Mouse (Mus musculus) gastrocnemius, adult 2 months (tissue): Measurements from ENCODE around the gene Rab25. TPM values are rescaled to one million over a fixed set of nuclear protein-coding genes. Genes with fewer than 3 reads are reported as not detected.

Experiments used
- DNase-seq: peaks from one replicate; pipeline ENCODE4 v3.0.0; 2022
- H3K27ac ChIP-seq: fragments of 200-600 bp; 2 replicates; pipeline ENCODE4 v1.8.1; 2022; ENCODE audit warnings: mild to moderate bottlenecking
- H3K4me3 ChIP-seq: fragments of 200-600 bp; 2 replicates; pipeline ENCODE4 v1.8.1; 2022; ENCODE audit warnings: mild to moderate bottlenecking, moderate library complexity
- CTCF ChIP-seq: fragments of 200-600 bp; IDR thresholded peaks from 2 replicates; pipeline ENCODE4 v1.8.1; 2022; ENCODE audit warnings: antibody characterized with exemption, mild to moderate bottlenecking, moderate library complexity
- intact Hi-C: fragments of 180-260 bp; cut with DNase I; formaldehyde crosslinking; loops from one replicate; pipeline ENCODE4 v1.15.1; 2025
- total RNA-seq, 2 experiments: library from RNA; stranded (reverse); gene quantifications; 2 replicates each; pipeline ENCODE4 v1.2.3; 2021

The Rab25 gene
- total RNA-seq, 2 experiments from 2014 or later = not detected

DNA sequence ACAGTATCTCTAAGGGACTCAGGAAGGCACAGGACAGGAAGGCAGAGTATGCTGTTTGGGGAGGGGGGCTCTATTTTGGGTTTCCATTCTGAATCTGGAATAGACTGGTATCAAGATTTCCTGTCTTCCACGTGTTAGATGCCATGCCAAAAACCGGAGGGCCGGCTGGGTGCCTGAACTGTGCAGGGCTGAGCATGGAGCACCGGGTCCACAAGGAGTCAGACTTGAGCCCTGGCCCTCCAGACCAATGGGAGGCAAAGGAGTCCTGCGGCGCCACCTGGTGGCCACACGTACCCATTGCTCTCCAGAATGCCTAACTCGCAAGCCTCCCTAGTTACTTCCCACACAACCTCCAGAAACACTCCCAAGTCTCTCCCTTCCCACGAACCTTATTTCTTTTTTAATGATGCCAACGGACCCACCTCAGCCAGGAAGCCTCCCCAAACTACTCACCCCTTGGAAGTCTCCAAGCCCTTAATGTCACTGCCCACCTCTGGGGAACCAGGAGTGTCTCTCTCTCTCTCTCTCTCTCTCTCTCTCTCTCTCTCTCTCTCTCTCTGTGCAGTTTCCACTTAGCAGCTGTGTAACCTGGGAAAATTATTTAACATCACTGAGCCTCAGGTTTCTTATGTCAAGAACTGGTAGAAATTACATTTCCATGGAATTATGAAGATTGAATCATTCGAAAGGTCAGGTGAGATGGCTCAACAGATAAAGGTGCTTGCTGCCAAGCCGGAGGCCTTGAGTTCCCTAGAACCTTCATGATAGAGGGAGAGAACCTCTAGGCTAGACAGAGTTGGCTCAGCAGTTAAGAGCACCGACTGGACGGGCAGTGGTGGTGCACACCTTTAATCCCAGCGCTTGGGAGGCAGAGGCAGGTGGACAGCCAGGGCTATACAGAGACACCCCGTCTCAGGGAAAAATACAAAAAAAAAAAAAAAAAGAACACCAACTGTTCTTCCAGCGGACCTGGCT is 21.7 kb downstream of the Rab25 start:
- no peak overlapping the region for H3K4me3 ChIP-seq
- DNase-seq = peak; percentile 92
- peak overlapping the region; percentile 56 for H3K27ac ChIP-seq
- TF ChIP-seq CTCF = no peak
- intact Hi-C loops = loop anchor here (1.0 to 5.0 kb wide), 2 partner anchors 42 to 119 kb away; no protein-coding TSS in a partner anchor

DNA sequence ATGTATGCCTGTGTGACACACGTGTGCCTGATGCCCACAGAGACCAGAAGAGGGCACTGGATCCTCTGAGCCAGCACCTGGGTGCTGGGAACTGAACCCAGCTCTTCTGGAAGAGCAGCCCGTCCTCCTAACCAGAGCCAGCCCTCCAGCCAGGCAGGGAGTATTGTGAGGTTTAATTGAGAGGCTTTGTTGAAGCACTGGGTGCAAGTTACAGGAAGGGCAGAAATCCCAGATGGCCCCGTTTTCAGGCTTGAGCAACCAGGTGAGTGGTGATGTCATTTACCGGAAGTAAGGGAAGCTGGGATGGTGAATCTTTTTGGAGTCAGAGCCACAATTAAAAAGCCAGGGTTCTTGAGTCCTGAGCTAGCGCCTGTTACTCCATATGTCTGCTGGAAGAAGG is 23.1 kb downstream of the Rab25 start:
- TF ChIP-seq CTCF = no peak
- DNase-seq = no peak
- H3K4me3 ChIP-seq = no peak overlapping the region
- intact Hi-C loops = loop anchor here (5.0 kb wide), 1 partner anchor 118 kb away; no protein-coding TSS in a partner anchor
- H3K27ac ChIP-seq = no peak overlapping the region

DNA sequence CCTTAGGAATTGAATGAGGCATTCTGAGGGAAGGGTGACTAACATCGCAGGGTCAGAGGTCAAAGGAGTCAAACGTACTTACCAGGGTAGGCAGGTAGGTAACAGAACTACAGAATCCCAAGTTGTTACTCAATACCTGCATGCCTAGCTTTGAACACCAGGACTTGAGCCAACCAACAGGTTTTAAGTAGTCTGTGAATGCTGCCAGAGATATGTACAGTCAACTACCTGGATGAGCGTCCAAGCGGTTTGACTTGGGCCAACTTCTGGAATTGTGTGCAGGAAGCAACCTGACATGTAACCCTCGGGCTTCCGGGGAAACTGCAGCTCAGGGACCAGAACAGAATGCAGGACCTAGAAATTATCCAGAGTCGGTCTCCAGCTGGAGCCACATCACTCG is 25.1 kb downstream of the Rab25 start:
- Histone ChIP-seq H3K27ac (no peak overlapping the region), H3K4me3 (no peak overlapping the region)
- intact Hi-C loops = no loop called here
- no peak for TF ChIP-seq CTCF
- DNase-seq = no peak

- no peak for TF ChIP-seq CTCF
- H3K27ac ChIP-seq = 0 out of 2 replicates have a peak overlapping the region, but pooled peaks have one; percentile 6
- no peak overlapping the region for H3K4me3 ChIP-seq
- intact Hi-C loops = loop anchor here (1.0 kb wide), 2 partner anchors 34 to 39 kb away; no protein-coding TSS in a partner anchor
- DNase-seq = peak; percentile 84
Observed at GRCm38 (mm10) chr3:88521803-88522331, 26.2 kb downstream of the Rab25 start.

- no peak for DNase-seq
- TF ChIP-seq CTCF = no peak
- intact Hi-C loops = no loop called here
- H3K4me3 ChIP-seq = no peak overlapping the region
- no peak overlapping the region for H3K27ac ChIP-seq
Observed at GRCm38 (mm10) chr3:88521156-88521555, 26.9 kb downstream of the Rab25 start.

GRCm38 (mm10) chr3:88520078-88520477 is 28.0 kb downstream of the Rab25 start:
- intact Hi-C loops = no loop called here

DNA sequence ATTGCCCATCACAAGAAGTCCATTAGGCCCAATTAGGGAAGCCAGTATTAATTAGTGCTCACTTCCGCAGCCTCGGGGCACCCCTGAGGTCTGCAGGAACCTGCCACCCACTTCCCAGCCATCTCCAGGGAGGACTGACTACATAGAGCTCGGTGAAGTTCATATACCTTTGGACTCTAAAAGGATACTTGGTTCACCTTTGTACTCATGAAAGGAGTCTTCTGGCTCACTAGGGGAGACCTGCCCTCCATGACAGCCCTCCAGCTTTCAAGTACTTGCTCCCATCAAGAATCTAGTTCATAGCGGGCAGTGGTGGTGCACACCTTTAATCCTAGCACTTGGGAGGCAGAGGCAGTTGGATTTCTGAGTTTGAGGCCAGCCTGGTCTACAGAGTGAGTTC is 29.7 kb downstream of the Rab25 start:
- intact Hi-C loops = no loop called here
- no peak overlapping the region for H3K27ac ChIP-seq
- TF ChIP-seq CTCF = no peak
- no peak overlapping the region for H3K4me3 ChIP-seq
- DNase-seq = no peak

More at GRCm38 (mm10) chr3:88520078-88520477, 28.0 kb downstream of the Rab25 start:
- no peak for TF ChIP-seq CTCF
- H3K4me3 ChIP-seq = no peak overlapping the region
- no peak overlapping the region for H3K27ac ChIP-seq
- no peak for DNase-seq

DNA sequence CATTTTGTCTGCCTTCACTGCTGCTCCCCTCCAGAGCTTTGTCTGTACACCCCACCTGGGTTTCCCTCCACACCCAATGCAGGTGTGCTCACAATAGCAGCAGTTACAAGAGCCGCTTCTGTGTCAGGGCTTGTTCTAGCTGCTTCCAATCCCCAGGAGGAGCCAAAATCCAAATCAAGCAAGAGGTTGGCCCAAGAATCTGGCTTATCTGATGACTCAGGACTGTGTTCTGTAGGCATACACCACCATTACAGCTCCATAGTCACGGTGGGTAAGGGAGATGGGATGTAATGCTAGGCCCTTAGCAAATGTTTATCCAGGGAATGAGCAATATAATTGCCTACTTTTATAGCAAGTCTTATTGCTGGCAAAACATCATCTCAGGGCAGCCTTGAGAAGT is 31.7 kb downstream of the Rab25 start:
- intact Hi-C loops = no loop called here
- no peak for TF ChIP-seq CTCF
- no peak for DNase-seq
- Histone ChIP-seq H3K4me3 (no peak overlapping the region), H3K27ac (no peak overlapping the region)

DNA sequence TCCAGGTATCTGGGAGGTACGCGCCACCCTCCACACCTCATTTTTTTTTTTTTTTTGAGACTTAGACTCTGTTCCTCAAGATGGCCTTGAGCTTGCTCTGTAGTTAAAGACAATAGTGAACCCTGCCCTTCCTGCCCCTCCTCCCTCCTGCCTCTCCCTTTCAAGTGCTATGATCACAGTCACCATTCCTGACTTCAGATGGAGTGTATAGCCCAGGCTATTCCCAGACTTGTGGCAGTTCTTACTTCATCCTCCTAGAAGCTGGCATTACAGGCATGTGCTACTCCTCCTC is 33.1 kb downstream of the Rab25 start:
- no peak for DNase-seq
- no peak for TF ChIP-seq CTCF
- intact Hi-C loops = no loop called here
- no peak overlapping the region for H3K27ac ChIP-seq
- H3K4me3 ChIP-seq = no peak overlapping the region

- intact Hi-C loops = no loop called here
- Histone ChIP-seq H3K27ac (peak overlapping the region; percentile 83), H3K4me3 (no peak overlapping the region)
- TF ChIP-seq CTCF = no peak
- DNase-seq = no peak
Observed at GRCm38 (mm10) chr3:88514231-88515094, 33.6 kb downstream of the Rab25 start.

- intact Hi-C loops = no loop called here
- peak overlapping the region; percentile 83 for H3K27ac ChIP-seq
- H3K4me3 ChIP-seq = no peak overlapping the region
Observed at GRCm38 (mm10) chr3:88513546-88514115, 34.5 kb downstream of the Rab25 start.

GRCm38 (mm10) chr3:88512896-88513545 is 35.1 kb downstream of the Rab25 start:
- no peak overlapping the region for H3K4me3 ChIP-seq
- H3K27ac ChIP-seq = peak overlapping the region; percentile 83
- intact Hi-C loops = no loop called here
- no peak for TF ChIP-seq CTCF
- DNase-seq = peak; percentile 59

More at GRCm38 (mm10) chr3:88513546-88514115, 34.5 kb downstream of the Rab25 start:
- TF ChIP-seq CTCF = no peak
- DNase-seq = no peak
